Mouse (Mus musculus) olfactory bulb, adult 2 months (tissue): Measurements from ENCODE around the gene Spns2.

Experiments
- CTCF ChIP-seq: fragments of 200-500 bp; IDR thresholded peaks from 2 replicates; pipeline ENCODE4 v1.5.1; 2012; ENCODE audit warnings: low read depth, mild to moderate bottlenecking, low read length, moderate library complexity; ENCODE audit not compliant: insufficient read depth
- POLR2A ChIP-seq: fragments of 200-500 bp; IDR thresholded peaks from 2 replicates; pipeline ENCODE4 v1.6.1; 2012; ENCODE audit warnings: mild to moderate bottlenecking, low read depth, low read length, moderate library complexity; ENCODE audit not compliant: insufficient read depth

- TF ChIP-seq CTCF: no peak
- no peak for TF ChIP-seq POLR2A
These were observed 21.2 kb downstream of the Spns2 start for GRCm38 (mm10) chr11:72468525-72468924.
